Comparison of ENCODE assay signal across 9 mouse cellular contexts in the genomic region with DNA sequence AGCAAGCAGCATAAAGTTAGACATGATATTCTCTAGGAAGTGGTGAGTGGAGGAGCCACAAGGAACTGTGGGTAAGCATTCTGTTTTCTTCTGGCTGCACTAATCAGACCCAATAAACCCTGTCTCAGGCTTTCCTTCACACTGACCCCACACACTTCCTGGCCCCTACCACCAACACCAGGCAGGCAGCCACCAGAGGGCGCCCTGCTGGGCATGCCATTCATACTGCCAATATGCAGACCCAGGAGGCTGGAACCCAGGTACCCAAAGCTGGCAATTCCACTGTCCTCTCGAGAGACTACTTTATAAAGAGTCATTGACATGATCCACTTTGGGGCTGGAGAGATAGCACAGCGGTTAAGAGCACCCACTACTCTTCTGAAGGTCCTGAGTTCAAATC. TPM values are rescaled to one million over a fixed set of nuclear protein-coding genes. Genes with fewer than 3 reads are reported as not detected.
A peak's percentile ranks its signal among the peaks of the same experiment; 100 is the strongest.
DNase-seq lines count a peak whose midpoint lies in the region; TF ChIP-seq lines count a peak whose summit lies in the region.
"Had no signal": no experiment of that assay in that cellular context is flagged by ENCODE, and none has a peak within 500 bp of the region (broad histone marks: within the 10 kb centered on the region; RNA-seq: fewer than 3 reads in every experiment).

No protein-coding gene starts in this region.

- H3K9me3 ChIP-seq in heart, embryonic 10.5 days, result no peaks in the 10 kb centered on the region
- H3K9me3 ChIP-seq: neural tube, embryonic 13.5 days had no signal

- TF ChIP-seq EP300 in heart, adult 2 months (IDR thresholded peaks at IDR 0.05; ENCODE audit: insufficient read depth, low read depth, low read length), result no peak

- H3K79me2 ChIP-seq in heart, adult 2 months (replicated peaks; ENCODE audit: control insufficient read depth, insufficient read depth, low read length), result peaks cover 2% of the 10 kb centered on the region; the same call in 1 of the 2 replicates

- intact Hi-C loops in heart, adult 2 months (cut with DNase I), result no loop called here

- DNase-seq in heart, adult 2 months, result peak; percentile 48 to 69
- DNase-seq in heart, embryonic 10.5 days (ENCODE audit: low spot score), result no peak
- peak; percentile 33 to 37 for DNase-seq in right cerebral cortex, adult 2 months (ENCODE audit: low spot score in 2 of 2)
- DNase-seq in right cerebral cortex, adult 18-20 months, result no peak
- DNase-seq in cerebellum, postnatal 10 days, result peak; percentile 70 to 73
- peak; percentile 60 for DNase-seq in kidney, postnatal 14 days
- DNase-seq in retina, postnatal 1 day, result peak; percentile 32
- DNase-seq in frontal cortex, postnatal 25 days (ENCODE audit: low spot score in 2 of 2), result no peak

- peak; percentile 72 for TF ChIP-seq CTCF in heart, adult 2 months (IDR thresholded peaks at IDR 0.05)

- H3K4me3 ChIP-seq in heart, adult 2 months, result no peak overlapping the region
- H3K4me3 ChIP-seq in heart, embryonic 10.5 days, result no peak overlapping the region
- H3K4me3 ChIP-seq: neural tube, embryonic 13.5 days had no signal

- no peak overlapping the region for H3K9ac ChIP-seq in heart, adult 2 months (ENCODE audit: low read depth, low read length)
- H3K9ac ChIP-seq: neural tube, embryonic 13.5 days had no signal

- H3K4me1 ChIP-seq in heart, adult 2 months (ENCODE audit: control insufficient read depth, insufficient read depth, low read length), result no peaks in the 10 kb centered on the region
- H3K4me1 ChIP-seq in heart, embryonic 10.5 days, result no peaks in the 10 kb centered on the region
- H3K4me1 ChIP-seq: neural tube, embryonic 13.5 days had no signal

- H3K27me3 ChIP-seq in heart, adult 2 months (ENCODE audit: control insufficient read depth, insufficient read depth, low read length), result no peaks in the 10 kb centered on the region
- no peaks in the 10 kb centered on the region for H3K27me3 ChIP-seq in heart, embryonic 10.5 days (ENCODE audit: insufficient read depth, poor library complexity, severe bottlenecking)
- H3K27me3 ChIP-seq: neural tube, embryonic 13.5 days had no signal

- H3K36me3 ChIP-seq in heart, adult 2 months (ENCODE audit: control insufficient read depth, insufficient read depth, low read length), result no peaks in the 10 kb centered on the region
- peaks cover 68% of the 10 kb centered on the region for H3K36me3 ChIP-seq in heart, embryonic 10.5 days

- no peak for TF ChIP-seq POLR2A in heart, adult 2 months (IDR thresholded peaks at IDR 0.05; ENCODE audit: insufficient read depth, low read depth, low read length)

- no peak overlapping the region for H3K27ac ChIP-seq in heart, adult 2 months
- H3K27ac ChIP-seq in heart, embryonic 10.5 days, result no peak overlapping the region
- H3K27ac ChIP-seq: neural tube, embryonic 13.5 days had no signal

- 58% methylated on average over 3 of the region's 3 CpGs for WGBS in heart, adult 2 months
- WGBS in heart, embryonic 10.5 days, result 57% methylated on average over 3 of the region's 3 CpGs

RNA-seq across cellular contexts. Expression of gene Tarbp1, which starts 14.6 kb away (rescaled TPM):
- total RNA-seq in heart, adult 2 months (2021), result 1 to 10 TPM; 3.9 to 4.0 TPM
- polyA plus RNA-seq in heart, adult 2 months (2012; rRNA removed), result 2.5 and 4.9 TPM in 2 replicates
- polyA plus RNA-seq in heart, embryonic 10.5 days (2016; fragmentation: Nextera tagmentation; extraction: Ambion mirVana), result 1.9 and 2.7 TPM in 2 replicates

RNA-seq across cellular contexts. Expression of gene Coa6, which starts 38.0 kb away (rescaled TPM):
- 10 to 100 TPM; 24.1 to 28.9 TPM for total RNA-seq in heart, adult 2 months (2021)
- polyA plus RNA-seq in heart, adult 2 months (2012; rRNA removed), result 19.9 and 29.2 TPM in 2 replicates
- polyA plus RNA-seq in heart, embryonic 10.5 days (2016; fragmentation: Nextera tagmentation; extraction: Ambion mirVana), result 47.0 and 52.5 TPM in 2 replicates

Comparison
In these comparisons a context has a peak if more than half of its experiments do, and no peak if none do; other contexts are left out.
1. DNase-seq: peak in heart, adult 2 months (2 of 2), right cerebral cortex, adult 2 months (2 of 2), cerebellum, postnatal 10 days (2 of 2), kidney, postnatal 14 days (single experiment) and retina, postnatal 1 day (single experiment); none in heart, embryonic 10.5 days (single experiment), right cerebral cortex, adult 18-20 months (single experiment) and frontal cortex, postnatal 25 days (0 of 2).